Mouse (Mus musculus) erythroblast, embryonic 14.5 days (primary cell): ENCODE results near the gene Shank1. TPM values are rescaled to one million over a fixed set of nuclear protein-coding genes. Genes with fewer than 3 reads are reported as not detected.
A peak's percentile ranks its signal among the peaks of the same experiment; 100 is the strongest.

Experiments used
- H3K27me3 ChIP-seq: 2 replicates; pipeline ENCODE4 v1.6.1; 2012; ENCODE audit warnings: inconsistent platforms; ENCODE audit not compliant: control insufficient read depth
- H3K36me3 ChIP-seq: 2 replicates; pipeline ENCODE4 v1.6.1; 2012; ENCODE audit warnings: mild to moderate bottlenecking, inconsistent platforms; ENCODE audit not compliant: control insufficient read depth
- H3K4me1 ChIP-seq: 2 replicates; pipeline ENCODE4 v1.6.1; 2012; ENCODE audit warnings: inconsistent platforms; ENCODE audit not compliant: control insufficient read depth
- H3K4me3 ChIP-seq: replicated peaks from 2 replicates; pipeline ENCODE3; 2012; ENCODE audit warnings: moderate library complexity, mild to moderate bottlenecking, inconsistent platforms
- H3K9me3 ChIP-seq: 2 replicates; pipeline ENCODE4 v1.6.1; 2012; ENCODE audit warnings: low read length, inconsistent platforms, mixed read lengths; ENCODE audit not compliant: control insufficient read depth
- GATA1 ChIP-seq: IDR thresholded peaks from 2 replicates; pipeline ENCODE4 v1.6.1; 2012; ENCODE audit warnings: low read length, inconsistent platforms, mixed read lengths
- TAL1 ChIP-seq: IDR thresholded peaks from 3 replicates; pipeline ENCODE4 v1.6.1; 2012; ENCODE audit warnings: low read length, inconsistent platforms, mixed read lengths
- polyA plus RNA-seq: library from polyadenylated mRNA; stranded (reverse); fragments of >175 nt; gene quantifications from 2 replicates; pipeline ENCODE4 v1.2.3, GENCODE M21; 2012

Gene Shank1
- polyA plus RNA-seq, 1 experiment, result 0.01 TPM

DNA sequence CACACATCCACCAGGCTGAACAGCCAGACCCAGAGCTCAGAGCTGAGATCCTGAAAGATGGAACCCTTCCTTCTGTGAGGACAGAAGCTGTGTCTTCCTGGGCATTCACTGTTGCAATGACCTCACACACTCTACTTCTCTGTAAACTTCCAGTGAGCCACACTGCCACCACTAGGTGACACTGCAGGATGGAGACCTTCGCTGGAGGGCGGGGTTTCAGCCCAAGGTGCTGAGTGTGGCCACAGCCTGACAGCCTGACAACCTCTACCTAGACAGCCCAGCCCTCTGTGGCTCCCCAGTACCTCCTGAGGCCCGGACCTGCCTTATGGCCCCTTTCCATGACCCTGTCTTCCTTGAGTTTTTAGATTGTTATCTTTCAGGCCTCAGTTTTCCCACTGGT lies 88.5 kb downstream of the Shank1 start:
- no peaks in the 10 kb centered on the region for H3K9me3 ChIP-seq
- no peak overlapping the region for H3K4me3 ChIP-seq
- peaks cover 7% of the 10 kb centered on the region for H3K4me1 ChIP-seq
- no peak for TF ChIP-seq TAL1
- no peak for TF ChIP-seq GATA1
- no peaks in the 10 kb centered on the region for H3K36me3 ChIP-seq
- peaks cover 9% of the 10 kb centered on the region for H3K27me3 ChIP-seq

DNA sequence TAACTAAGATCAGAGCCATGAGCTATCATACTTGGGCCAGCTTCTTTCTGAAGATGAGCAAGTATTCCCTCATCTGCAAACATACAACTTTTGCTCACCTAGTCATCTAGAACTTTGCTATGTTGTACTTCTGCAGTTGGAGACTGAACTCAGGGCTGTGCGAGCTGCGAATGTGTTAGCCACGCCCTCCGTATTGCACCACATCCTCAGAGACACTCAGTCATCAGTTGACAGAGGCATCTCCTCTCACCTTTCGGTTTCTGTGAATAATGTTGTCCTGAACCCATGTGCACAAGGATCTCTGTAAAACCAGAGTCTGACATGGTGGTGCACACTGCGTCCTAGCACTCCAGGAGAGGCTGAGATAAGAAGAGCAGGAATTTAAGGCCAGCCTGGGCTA lies 91.6 kb downstream of the Shank1 start:
- peaks cover 23% of the 10 kb centered on the region for H3K27me3 ChIP-seq
- no peak for TF ChIP-seq TAL1
- TF ChIP-seq GATA1, result no peak
- H3K4me3 ChIP-seq, result no peak overlapping the region
- H3K4me1 ChIP-seq, result peaks cover 24% of the 10 kb centered on the region
- H3K9me3 ChIP-seq, result peaks cover 3% of the 10 kb centered on the region; the same call in 1 of the 2 replicates
- H3K36me3 ChIP-seq, result no peaks in the 10 kb centered on the region

DNA sequence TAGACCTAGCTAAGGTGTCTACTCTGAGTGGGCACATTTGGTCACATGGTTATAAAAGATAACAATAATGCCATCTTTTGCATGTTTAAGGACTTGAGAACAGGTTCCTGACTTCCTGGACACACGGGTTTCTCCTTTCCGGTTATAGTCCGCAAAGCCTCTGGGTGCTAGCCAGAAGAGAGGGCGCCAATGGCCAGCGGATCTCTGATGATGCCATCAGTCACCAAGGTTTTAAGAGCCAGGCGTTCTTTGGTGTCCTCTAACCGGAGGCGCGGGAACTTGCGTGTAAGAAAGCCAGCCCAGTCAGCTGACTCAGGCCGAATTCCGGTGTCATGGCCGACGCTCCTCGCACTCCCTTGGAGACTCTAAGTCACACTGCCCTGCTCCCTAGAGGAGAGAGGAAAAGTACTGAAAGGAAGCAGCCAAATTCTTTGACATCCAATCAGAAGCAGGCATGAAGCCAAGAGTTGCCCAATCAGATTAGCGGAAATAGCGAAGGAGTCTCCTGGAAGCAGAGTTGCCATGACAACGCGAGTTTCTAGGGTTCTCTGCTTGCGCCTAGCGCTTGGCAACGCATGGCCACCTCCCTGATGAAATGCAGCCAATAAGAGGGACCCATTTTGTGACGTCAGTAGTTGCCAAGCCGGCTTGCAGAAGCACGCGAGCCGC lies 95.4 kb downstream of the Shank1 start:
- H3K4me3 ChIP-seq, result peak overlapping the region; percentile 52
- H3K9me3 ChIP-seq, result peaks cover 3% of the 10 kb centered on the region; the same call in 1 of the 2 replicates
- H3K27me3 ChIP-seq, result peaks cover 36% of the 10 kb centered on the region
- peak; percentile 20; the same call in 1 of the 2 replicates for TF ChIP-seq GATA1
- TF ChIP-seq TAL1, result no peak
- no peaks in the 10 kb centered on the region for H3K36me3 ChIP-seq
- H3K4me1 ChIP-seq, result peaks cover 20% of the 10 kb centered on the region

DNA sequence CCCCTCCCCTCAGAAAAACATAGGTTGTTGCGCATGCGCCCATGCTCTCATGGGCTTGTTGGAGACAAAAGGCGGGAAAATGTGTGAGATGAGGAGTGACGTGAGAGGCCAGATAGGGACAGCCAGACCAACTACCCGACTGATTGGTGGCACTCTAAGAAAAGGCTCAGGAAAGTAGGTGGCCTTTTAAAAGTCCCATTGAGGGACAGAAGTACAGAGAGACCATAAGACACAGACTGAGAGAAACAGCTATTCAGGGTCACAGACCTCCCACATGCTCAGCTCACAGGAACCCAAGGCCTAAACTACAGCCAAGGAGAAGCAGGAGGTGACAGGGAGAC lies 95.9 kb downstream of the Shank1 start:
- TF ChIP-seq TAL1 (no peak), GATA1 (no peak)
- Histone ChIP-seq H3K4me1 (peaks cover 20% of the 10 kb centered on the region), H3K36me3 (no peaks in the 10 kb centered on the region), H3K9me3 (peaks cover 3% of the 10 kb centered on the region; the same call in 1 of the 2 replicates), H3K27me3 (peaks cover 37% of the 10 kb centered on the region), H3K4me3 (peak overlapping the region; percentile 52)

Other genes starting within 250 kb of the Shank1 start
- not detected in 2 replicates for gene Klk1b21, start 207.9 kb upstream of the Shank1 start, polyA plus RNA-seq
- not detected in 2 replicates for gene Klk1b22, start 197.6 kb upstream of the Shank1 start, polyA plus RNA-seq
- not detected in 2 replicates for gene Klk1b16, start 173.5 kb upstream of the Shank1 start, polyA plus RNA-seq
- not detected in 2 replicates for gene Klk1b24, start 122.0 kb upstream of the Shank1 start, polyA plus RNA-seq
- not detected in 2 replicates for gene Klk1b3, start 112.1 kb upstream of the Shank1 start, polyA plus RNA-seq
- gene Klk1b4, start 102.8 kb upstream of the Shank1 start, polyA plus RNA-seq, result not detected in 2 replicates
- gene Klk1b5, start 94.3 kb upstream of the Shank1 start, polyA plus RNA-seq, result not detected in 2 replicates
- gene Klk1, start 84.9 kb upstream of the Shank1 start, polyA plus RNA-seq, result not detected in 2 replicates
- not detected in 2 replicates for gene Gm36864, start 74.1 kb upstream of the Shank1 start, polyA plus RNA-seq
- 0.18 TPM in 1 of 2 replicates, not detected in the other for gene 1700028J19Rik, start 63.6 kb upstream of the Shank1 start, polyA plus RNA-seq
- gene 2410002F23Rik, start 63.5 kb upstream of the Shank1 start, polyA plus RNA-seq, result 5.6 and 5.9 TPM in 2 replicates
- gene Acp4, start 52.9 kb upstream of the Shank1 start, polyA plus RNA-seq, result not detected in 2 replicates
- not detected in 2 replicates for gene Gm15517, start 48.8 kb upstream of the Shank1 start, polyA plus RNA-seq
- 0.01 TPM in 1 of 2 replicates, not detected in the other for gene Clec11a, start 3.4 kb upstream of the Shank1 start, polyA plus RNA-seq
- gene Syt3, start 73.8 kb downstream of the Shank1 start, polyA plus RNA-seq, result not detected in 2 replicates
- gene 1700008O03Rik, start 75.6 kb downstream of the Shank1 start, polyA plus RNA-seq, result 0.04 and 0.06 TPM in 2 replicates
- gene Lrrc4b, start 118.8 kb downstream of the Shank1 start, polyA plus RNA-seq, result not detected in 2 replicates
- gene Aspdh, start 155.1 kb downstream of the Shank1 start, polyA plus RNA-seq, result 0.17 and 0.50 TPM in 2 replicates
- 1,062 and 1,188 TPM in 2 replicates for gene Josd2, start 157.7 kb downstream of the Shank1 start, polyA plus RNA-seq
- 26.0 and 30.5 TPM in 2 replicates for gene Emc10, start 186.3 kb downstream of the Shank1 start, polyA plus RNA-seq
- gene Fam71e1, start 186.3 kb downstream of the Shank1 start, polyA plus RNA-seq, result 0.16 TPM in 1 of 2 replicates, not detected in the other
- gene Mybpc2, start 214.4 kb downstream of the Shank1 start, polyA plus RNA-seq, result not detected in 2 replicates
- 0.08 TPM in 2 replicates for gene Spib, start 221.8 kb downstream of the Shank1 start, polyA plus RNA-seq
- 24.0 and 25.1 TPM in 2 replicates for gene Pold1, start 238.6 kb downstream of the Shank1 start, polyA plus RNA-seq
- 49.7 and 62.9 TPM in 2 replicates for gene Nr1h2, start 243.7 kb downstream of the Shank1 start, polyA plus RNA-seq